Mouse (Mus musculus) liver, embryonic 14.5 days (tissue): ENCODE measurements at regions not wholly inside any gene's neighbourhood (a gene's known extent, or its start where the extent isn't known, plus 50 kb on each side); places are given as distances from the start of the nearest gene placed in this dataset.

Experiments
- ATAC-seq: fragments of 200-750 bp; cut with Nextera tagmentation; 2 replicates; pipeline ENCODE4 v1.8.0; 2017; ENCODE audit warnings: moderate number of reproducible peaks, mild to moderate bottlenecking, moderate library complexity; ENCODE audit not compliant: insufficient read depth
- DNase-seq, 3 experiments: peaks; one replicate each; pipeline ENCODE4 v3.0.0-alpha.2; 2012 to 2013; ENCODE audit warnings: low read depth in 3 of 3, low spot score in 3 of 3
- H3K27ac ChIP-seq: fragments of 300-500 bp; sonication (generic); 2 replicates; pipeline ENCODE4 v1.5.1; 2014; ENCODE audit warnings: moderate library complexity, mild to moderate bottlenecking, control low read depth, inconsistent platforms
- H3K27me3 ChIP-seq: fragments of 300-500 bp; sonication (generic); 2 replicates; pipeline ENCODE4 v1.6.1; 2014; ENCODE audit warnings: mild to moderate bottlenecking, low read length, moderate library complexity; ENCODE audit not compliant: control insufficient read depth, insufficient read depth
- H3K36me3 ChIP-seq: fragments of 300-500 bp; sonication (generic); replicated peaks from 2 replicates; pipeline ENCODE4 v1.6.1; 2014; ENCODE audit warnings: low read depth; ENCODE audit not compliant: control insufficient read depth, insufficient read depth
- H3K4me1 ChIP-seq, 2 experiments: fragments of 200-500 bp in 1 of 2; fragments of 300-500 bp in 1 of 2; sonication (generic) in 1 of 2; replicated peaks; 2 replicates each; pipeline ENCODE4 v1.6.1; 2012 to 2014; ENCODE audit warnings: antibody characterized with exemption in 1 of 2, inconsistent platforms in 1 of 2, low read length in 1 of 2; ENCODE audit not compliant: control insufficient read depth in 2 of 2, insufficient read depth in 2 of 2
- H3K4me2 ChIP-seq: fragments of 300-500 bp; sonication (generic); 2 replicates; pipeline ENCODE4 v1.6.1; 2014; ENCODE audit warnings: low read depth, mild to moderate bottlenecking, control low read depth, moderate library complexity
- H3K4me3 ChIP-seq, 2 experiments: fragments of 200-500 bp in 1 of 2; fragments of 300-500 bp in 1 of 2; sonication (generic) in 1 of 2; 2 replicates each; pipeline ENCODE4 v1.5.1; 2012 to 2014; ENCODE audit warnings: low read depth in 2 of 2, low read length in 2 of 2, mild to moderate bottlenecking in 2 of 2, control low read depth in 1 of 2, inconsistent platforms in 1 of 2, moderate library complexity in 1 of 2; ENCODE audit not compliant: insufficient read depth in 1 of 2
- H3K9ac ChIP-seq: fragments of 300-500 bp; sonication (generic); replicated peaks from 2 replicates; pipeline ENCODE4 v1.6.1; 2014; ENCODE audit warnings: mild to moderate bottlenecking, control low read depth, moderate library complexity
- H3K9me3 ChIP-seq: fragments of 300-500 bp; sonication (generic); 2 replicates; pipeline ENCODE4 v1.6.1; 2016; ENCODE audit warnings: low read length, mixed read lengths; ENCODE audit not compliant: control insufficient read depth
- CTCF ChIP-seq: IDR thresholded peaks from 2 replicates; pipeline ENCODE4 v1.5.1; 2016; ENCODE audit warnings: antibody characterized with exemption, low read depth, control low read depth
- EP300 ChIP-seq: IDR thresholded peaks from 2 replicates; pipeline ENCODE4 v1.6.1; 2016; ENCODE audit warnings: antibody characterized with exemption, low read depth
- WGBS: fragments of 180-500 bp; shearing (Covaris S2); extraction: QIAGEN DNeasy Blood & Tissue Kit; methylation state at CpG from one replicate; pipeline ENCODE4 v1.1.7; 2014; ENCODE audit not compliant: insufficient replicate concordance; 5-methylcytosine and 5-hydroxymethylcytosine counted together

GRCm38 (mm10) chr7:70840142-70840541 is 473.6 kb upstream of the Nr2f2 start:
- Histone ChIP-seq H3K4me1 (no peaks in the 10 kb centered on the region), H3K9me3 (no peaks in the 10 kb centered on the region), H3K4me2 (no peak overlapping the region), H3K36me3 (no peaks in the 10 kb centered on the region), H3K27me3 (no peaks in the 10 kb centered on the region), H3K27ac (no peak overlapping the region), H3K9ac (no peak overlapping the region), H3K4me3 (no peak overlapping the region)
- WGBS, result 67% methylated on average over 1 of the region's 1 CpGs
- ATAC-seq, result no peak
- no peak for DNase-seq
- TF ChIP-seq EP300, result no peak
- no peak for TF ChIP-seq CTCF

GRCm38 (mm10) chr7:70839190-70839589 is 472.7 kb upstream of the Nr2f2 start:
- no peak overlapping the region for H3K9ac ChIP-seq
- TF ChIP-seq CTCF (no peak), EP300 (no peak)
- no peak overlapping the region for H3K27ac ChIP-seq
- DNase-seq, result no peak
- ATAC-seq, result no peak
- H3K4me2 ChIP-seq, result no peak overlapping the region
- H3K9me3 ChIP-seq, result no peaks in the 10 kb centered on the region
- H3K36me3 ChIP-seq, result no peaks in the 10 kb centered on the region
- H3K4me1 ChIP-seq, result no peaks in the 10 kb centered on the region
- no peaks in the 10 kb centered on the region for H3K27me3 ChIP-seq
- WGBS, result 53% methylated on average over 2 of the region's 2 CpGs
- H3K4me3 ChIP-seq, result no peak overlapping the region

GRCm38 (mm10) chr7:70834787-70835461 is 468.4 kb upstream of the Nr2f2 start:
- WGBS, result 32% methylated on average over 4 of the region's 4 CpGs
- Histone ChIP-seq H3K4me1 (no peaks in the 10 kb centered on the region), H3K9ac (no peak overlapping the region), H3K9me3 (no peaks in the 10 kb centered on the region), H3K4me2 (no peak overlapping the region), H3K27me3 (no peaks in the 10 kb centered on the region), H3K36me3 (no peaks in the 10 kb centered on the region), H3K27ac (no peak overlapping the region), H3K4me3 (no peak overlapping the region)
- ATAC-seq (no peak), DNase-seq (no peak)
- TF ChIP-seq CTCF (no peak), EP300 (no peak)

GRCm38 (mm10) chr7:70828486-70829195 is 462.1 kb upstream of the Nr2f2 start:
- Histone ChIP-seq H3K36me3 (no peaks in the 10 kb centered on the region), H3K4me1 (no peaks in the 10 kb centered on the region), H3K27me3 (no peaks in the 10 kb centered on the region), H3K9ac (no peak overlapping the region), H3K4me3 (no peak overlapping the region), H3K27ac (no peak overlapping the region), H3K4me2 (no peak overlapping the region), H3K9me3 (no peaks in the 10 kb centered on the region)
- no peak for DNase-seq
- no peak for ATAC-seq
- no peak for TF ChIP-seq CTCF
- no peak for TF ChIP-seq EP300
- WGBS, result 40% methylated on average over 5 of the region's 5 CpGs

- Histone ChIP-seq H3K27me3 (no peaks in the 10 kb centered on the region), H3K27ac (no peak overlapping the region), H3K4me3 (no peak overlapping the region), H3K36me3 (no peaks in the 10 kb centered on the region), H3K9ac (no peak overlapping the region), H3K9me3 (no peaks in the 10 kb centered on the region), H3K4me2 (no peak overlapping the region), H3K4me1 (no peaks in the 10 kb centered on the region)
- 53% methylated on average over 3 of the region's 3 CpGs for WGBS
- no peak for DNase-seq
- no peak for ATAC-seq
- TF ChIP-seq EP300, result no peak
- no peak for TF ChIP-seq CTCF
Measured at GRCm38 (mm10) chr7:70826074-70826473, 459.5 kb upstream of the Nr2f2 start.
